Mouse (Mus musculus): ENCODE measurements at regions not wholly inside any gene's neighbourhood (a gene's known extent, or its start where the extent isn't known, plus 50 kb on each side); places are given as distances from the start of the nearest gene placed in this dataset.

DNA sequence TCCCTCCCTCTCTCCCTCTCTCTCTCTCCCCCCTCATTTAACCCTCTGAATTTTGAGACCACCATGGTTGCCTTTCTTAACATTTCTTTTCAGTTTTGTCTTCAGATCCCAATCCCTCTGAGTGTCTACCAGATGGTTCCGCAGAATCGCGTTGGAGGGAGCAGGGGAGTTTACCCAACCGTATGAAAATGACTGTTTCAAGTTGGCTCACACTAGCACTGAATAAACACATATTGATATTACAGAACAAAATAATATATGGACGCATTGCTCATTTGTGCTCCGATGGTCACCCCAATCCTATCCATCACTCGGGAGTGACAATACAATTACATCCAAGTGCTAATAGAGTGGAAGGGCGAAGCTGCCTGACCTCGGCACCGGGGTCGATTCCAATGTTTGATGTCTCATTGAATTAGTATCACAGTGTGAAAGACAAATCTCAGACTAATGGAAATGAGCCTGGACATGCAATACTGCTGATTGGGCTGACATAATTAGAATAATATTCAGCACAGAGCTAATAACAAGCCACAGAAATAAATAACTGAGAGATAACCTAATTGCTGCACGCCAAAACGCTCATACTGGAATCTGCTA, 115.3 kb downstream of the Anxa2 start:
- ATAC-seq (ENCODE audit: extremely low read depth, insufficient number of reproducible peaks, low FRiP score, poor library complexity, severe bottlenecking): no peak
- TF ChIP-seq GATA2 (IDR thresholded peaks at IDR 0.05; ENCODE audit: borderline replicate concordance, low read depth, low read length) (no peak), CTCF (IDR thresholded peaks at IDR 0.05; ENCODE audit: low read depth, low read length) (no peak), POLR2AphosphoS5 (IDR thresholded peaks at IDR 0.05; ENCODE audit: insufficient replicate concordance, low read depth, low read length) (no peak), TAL1 (conservative IDR thresholded peaks at IDR 0.05; ENCODE audit: low read depth, low read length) (no peak), GATA1 (IDR thresholded peaks at IDR 0.05; ENCODE audit: borderline replicate concordance, low read length) (no peak)
- DNase-seq (ENCODE audit: low spot score): no peak
- no peaks in the 10 kb centered on the region for H3K4me1 ChIP-seq (ENCODE audit: insufficient read depth, low read depth, low read length)
- H3K9me3 ChIP-seq (replicated peaks): no peaks in the 10 kb centered on the region
- no peaks in the 10 kb centered on the region for H3K36me3 ChIP-seq (replicated peaks)
- no peaks in the 10 kb centered on the region for H3K27me3 ChIP-seq (ENCODE audit: insufficient read depth, low read length)
- H3K4me3 ChIP-seq (ENCODE audit: low read depth, low read length): no peak overlapping the region

DNA sequence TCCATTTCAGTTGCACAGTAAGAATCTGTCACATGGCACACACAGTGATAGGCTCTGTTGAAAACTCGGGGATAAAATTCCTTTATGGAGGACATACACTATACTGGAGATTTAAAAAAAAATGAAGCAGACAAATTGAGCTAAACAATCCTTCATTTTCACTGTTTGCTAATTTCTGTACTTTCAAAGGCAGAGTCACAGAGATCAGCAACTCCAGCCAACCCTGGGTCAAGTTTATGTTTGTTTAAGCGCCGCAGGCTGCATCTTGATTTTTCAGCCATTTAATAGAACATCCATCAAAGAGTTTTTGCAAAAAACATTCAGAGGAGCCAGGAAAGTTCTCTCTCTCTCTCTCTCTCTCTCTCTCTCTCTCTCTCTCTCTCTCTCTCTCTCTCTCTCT, 114.8 kb downstream of the Anxa2 start:
- no peaks in the 10 kb centered on the region for H3K27me3 ChIP-seq (ENCODE audit: insufficient read depth, low read length)
- no peaks in the 10 kb centered on the region for H3K9me3 ChIP-seq (replicated peaks)
- H3K36me3 ChIP-seq (replicated peaks): no peaks in the 10 kb centered on the region
- no peaks in the 10 kb centered on the region for H3K4me1 ChIP-seq (ENCODE audit: insufficient read depth, low read depth, low read length)
- TF ChIP-seq TAL1 (conservative IDR thresholded peaks at IDR 0.05; ENCODE audit: low read depth, low read length): no peak
- TF ChIP-seq GATA1 (IDR thresholded peaks at IDR 0.05; ENCODE audit: borderline replicate concordance, low read length): no peak
- no peak for TF ChIP-seq GATA2 (IDR thresholded peaks at IDR 0.05; ENCODE audit: borderline replicate concordance, low read depth, low read length)
- TF ChIP-seq POLR2AphosphoS5 (IDR thresholded peaks at IDR 0.05; ENCODE audit: insufficient replicate concordance, low read depth, low read length): no peak
- TF ChIP-seq CTCF (IDR thresholded peaks at IDR 0.05; ENCODE audit: low read depth, low read length): no peak
- ATAC-seq (ENCODE audit: extremely low read depth, insufficient number of reproducible peaks, low FRiP score, poor library complexity, severe bottlenecking): no peak
- no peak overlapping the region for H3K4me3 ChIP-seq (ENCODE audit: low read depth, low read length)
- DNase-seq (ENCODE audit: low spot score): no peak

DNA sequence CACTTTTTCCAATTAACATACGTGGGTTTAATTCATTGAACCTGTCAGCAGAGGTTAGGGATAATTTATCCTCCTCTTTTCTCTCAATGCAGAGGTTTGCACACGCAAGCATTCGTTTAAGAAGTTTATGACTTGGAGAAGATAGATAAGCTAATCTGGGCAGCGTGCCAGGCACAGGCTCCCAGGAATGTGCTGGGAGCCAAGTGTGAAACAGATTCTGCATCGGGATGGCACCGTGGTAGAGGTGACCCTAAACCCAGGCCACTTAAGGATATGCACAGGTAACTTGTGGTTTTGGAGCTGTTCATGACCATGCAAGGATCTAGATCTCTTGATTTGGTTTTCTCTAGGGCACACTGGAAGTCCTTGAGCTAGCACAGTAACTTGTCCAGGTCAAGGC, 113.6 kb downstream of the Anxa2 start:
- ATAC-seq (ENCODE audit: extremely low read depth, insufficient number of reproducible peaks, low FRiP score, poor library complexity, severe bottlenecking): no peak

DNA sequence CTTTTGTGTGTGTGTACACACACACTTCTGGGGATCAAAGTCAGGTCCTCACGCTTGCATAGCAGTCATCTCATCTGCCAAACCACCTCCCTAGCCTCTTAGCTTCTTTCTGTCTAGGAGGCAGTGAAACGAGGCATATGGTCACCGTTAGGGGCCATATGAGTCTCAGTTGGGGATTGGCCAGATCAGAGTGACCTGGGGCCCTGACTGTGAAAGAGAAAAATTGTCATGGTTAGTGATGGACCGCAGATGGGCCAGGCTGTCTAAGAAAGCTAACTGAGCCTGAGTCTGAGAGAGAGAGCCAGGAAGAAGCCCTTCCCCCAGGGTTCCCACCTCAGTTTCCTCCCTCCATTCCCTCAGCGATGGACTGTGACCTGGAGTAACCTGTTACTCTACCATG, 89.8 kb downstream of the Anxa2 start:
- Histone ChIP-seq H3K9me3 (replicated peaks) (no peaks in the 10 kb centered on the region), H3K4me1 (ENCODE audit: insufficient read depth, low read depth, low read length) (no peaks in the 10 kb centered on the region), H3K27me3 (ENCODE audit: insufficient read depth, low read length) (peaks cover 3% of the 10 kb centered on the region; the same call in 1 of the 2 replicates), H3K36me3 (replicated peaks) (no peaks in the 10 kb centered on the region), H3K4me3 (ENCODE audit: low read depth, low read length) (no peak overlapping the region)
- TF ChIP-seq CTCF (IDR thresholded peaks at IDR 0.05; ENCODE audit: low read depth, low read length) (no peak), GATA2 (IDR thresholded peaks at IDR 0.05; ENCODE audit: borderline replicate concordance, low read depth, low read length) (no peak), TAL1 (conservative IDR thresholded peaks at IDR 0.05; ENCODE audit: low read depth, low read length) (no peak), GATA1 (IDR thresholded peaks at IDR 0.05; ENCODE audit: borderline replicate concordance, low read length) (no peak), POLR2AphosphoS5 (IDR thresholded peaks at IDR 0.05; ENCODE audit: insufficient replicate concordance, low read depth, low read length) (no peak)
- ATAC-seq (ENCODE audit: extremely low read depth, insufficient number of reproducible peaks, low FRiP score, poor library complexity, severe bottlenecking) (no peak), DNase-seq (ENCODE audit: low spot score) (no peak)

More for the DNA sequence above, 113.6 kb downstream of the Anxa2 start:
- Histone ChIP-seq H3K9me3 (replicated peaks) (no peaks in the 10 kb centered on the region), H3K4me3 (ENCODE audit: low read depth, low read length) (no peak overlapping the region), H3K36me3 (replicated peaks) (no peaks in the 10 kb centered on the region), H3K27me3 (ENCODE audit: insufficient read depth, low read length) (no peaks in the 10 kb centered on the region), H3K4me1 (ENCODE audit: insufficient read depth, low read depth, low read length) (no peaks in the 10 kb centered on the region)
- TF ChIP-seq GATA1 (IDR thresholded peaks at IDR 0.05; ENCODE audit: borderline replicate concordance, low read length) (no peak), POLR2AphosphoS5 (IDR thresholded peaks at IDR 0.05; ENCODE audit: insufficient replicate concordance, low read depth, low read length) (no peak), CTCF (IDR thresholded peaks at IDR 0.05; ENCODE audit: low read depth, low read length) (no peak), GATA2 (IDR thresholded peaks at IDR 0.05; ENCODE audit: borderline replicate concordance, low read depth, low read length) (no peak), TAL1 (conservative IDR thresholded peaks at IDR 0.05; ENCODE audit: low read depth, low read length) (no peak)
- no peak for DNase-seq (ENCODE audit: low spot score)

Measured in G1E (cell line).